Mouse (Mus musculus) neural tube, embryonic 14.5 days (tissue): ENCODE measurements at regions not wholly inside any gene's neighbourhood (a gene's known extent, or its start where the extent isn't known, plus 50 kb on each side); places are given as distances from the start of the nearest gene placed in this dataset.

ENCODE experiments used
- ATAC-seq: fragments of 200-750 bp; cut with Nextera tagmentation; 2 replicates; pipeline ENCODE4 v1.8.0; 2017; ENCODE audit warnings: low read depth, mild to moderate bottlenecking, moderate TSS enrichment, moderate library complexity
- H3K27ac ChIP-seq: fragments of 300-500 bp; sonication (generic); 2 replicates; pipeline ENCODE4 v1.5.1; 2014; ENCODE audit warnings: low read depth, mild to moderate bottlenecking, control low read depth, low read length, moderate library complexity, mixed read lengths
- H3K27me3 ChIP-seq: fragments of 300-500 bp; sonication (generic); 2 replicates; pipeline ENCODE4 v1.6.1; 2014; ENCODE audit warnings: low read length; ENCODE audit not compliant: control insufficient read depth, insufficient read depth
- H3K36me3 ChIP-seq: fragments of 300-500 bp; sonication (generic); 2 replicates; pipeline ENCODE4 v1.6.1; 2014; ENCODE audit warnings: low read length, mixed read lengths; ENCODE audit not compliant: control insufficient read depth, insufficient read depth
- H3K4me1 ChIP-seq: fragments of 300-500 bp; sonication (generic); 2 replicates; pipeline ENCODE4 v1.6.1; 2014; ENCODE audit warnings: low read length; ENCODE audit not compliant: control insufficient read depth, insufficient read depth
- H3K4me2 ChIP-seq: fragments of 300-500 bp; sonication (generic); 2 replicates; pipeline ENCODE4 v1.6.1; 2014; ENCODE audit warnings: mild to moderate bottlenecking, low read depth, low read length, control low read depth
- H3K4me3 ChIP-seq: fragments of 300-500 bp; sonication (generic); 2 replicates; pipeline ENCODE4 v1.5.1; 2014; ENCODE audit warnings: low read depth, low read length, control low read depth, mixed read lengths
- H3K9ac ChIP-seq: fragments of 300-500 bp; sonication (generic); replicated peaks from 2 replicates; pipeline ENCODE4 v1.6.1; 2014; ENCODE audit warnings: low read depth, mild to moderate bottlenecking, control low read depth, low read length, mixed read lengths
- H3K9me3 ChIP-seq: fragments of 300-500 bp; sonication (generic); 2 replicates; pipeline ENCODE4 v1.6.1; 2016; ENCODE audit warnings: low read length; ENCODE audit not compliant: control insufficient read depth
- WGBS: fragments of 180-500 bp; shearing (Covaris S2); extraction: QIAGEN DNeasy Blood & Tissue Kit; methylation state at CpG from one replicate; pipeline ENCODE4 v1.1.7; 2014; 5-methylcytosine and 5-hydroxymethylcytosine counted together

DNA sequence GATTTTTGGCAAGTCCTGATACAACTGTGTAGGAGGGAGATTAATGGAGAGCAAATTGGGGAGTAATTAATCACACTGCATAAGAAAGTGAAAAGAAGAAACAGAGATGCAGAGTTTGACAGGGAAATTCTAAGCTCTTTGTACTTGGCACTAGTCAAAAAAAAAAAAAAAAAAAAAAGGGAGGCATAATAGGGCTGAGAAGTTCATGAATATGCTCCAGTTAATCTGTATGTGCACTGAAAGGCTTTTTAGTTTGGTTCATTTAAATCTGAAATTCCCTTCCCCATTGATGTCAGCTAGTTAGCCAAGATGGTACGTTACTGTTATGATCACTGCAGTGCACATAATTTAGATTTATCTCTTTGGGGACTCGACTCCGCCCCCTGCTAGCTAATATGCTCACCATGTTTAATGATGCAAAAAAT lies 470.8 kb upstream of the Map3k7 start:
- no peak overlapping the region for H3K27ac ChIP-seq
- H3K4me2 ChIP-seq, result no peak overlapping the region
- no peak overlapping the region for H3K9ac ChIP-seq
- H3K4me3 ChIP-seq, result no peak overlapping the region
- peak; percentile 24; the same call in 1 of the 2 replicates for ATAC-seq
- no peaks in the 10 kb centered on the region for H3K36me3 ChIP-seq
- H3K27me3 ChIP-seq, result no peaks in the 10 kb centered on the region
- WGBS, result 29% methylated on average over 3 of the region's 3 CpGs
- no peaks in the 10 kb centered on the region for H3K9me3 ChIP-seq
- no peaks in the 10 kb centered on the region for H3K4me1 ChIP-seq

DNA sequence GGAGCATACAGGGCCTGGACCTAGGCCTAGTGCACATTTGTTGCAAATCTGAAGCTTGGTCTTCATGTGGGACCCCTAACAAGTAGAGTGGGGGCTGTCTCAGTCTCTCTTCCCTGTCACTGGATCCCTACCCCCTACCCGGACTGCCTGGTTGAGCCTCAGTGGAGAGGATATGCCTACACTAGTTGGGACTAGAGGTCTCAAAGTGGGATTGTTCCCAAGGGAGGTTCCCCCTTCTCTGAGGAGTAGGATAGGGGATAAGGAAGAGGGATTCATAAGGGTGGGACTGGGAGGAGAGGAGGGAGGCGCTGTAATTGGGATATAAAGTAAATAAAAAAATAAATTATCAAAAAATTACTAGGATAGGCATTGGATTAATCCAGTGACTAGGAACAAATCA lies 464.0 kb upstream of the Map3k7 start:
- Histone ChIP-seq H3K9me3 (no peaks in the 10 kb centered on the region), H3K27ac (no peak overlapping the region), H3K4me1 (no peaks in the 10 kb centered on the region), H3K4me2 (no peak overlapping the region), H3K36me3 (no peaks in the 10 kb centered on the region), H3K9ac (no peak overlapping the region), H3K4me3 (no peak overlapping the region), H3K27me3 (no peaks in the 10 kb centered on the region)
- 88% methylated on average over 2 of the region's 2 CpGs for WGBS
- ATAC-seq, result no peak

DNA sequence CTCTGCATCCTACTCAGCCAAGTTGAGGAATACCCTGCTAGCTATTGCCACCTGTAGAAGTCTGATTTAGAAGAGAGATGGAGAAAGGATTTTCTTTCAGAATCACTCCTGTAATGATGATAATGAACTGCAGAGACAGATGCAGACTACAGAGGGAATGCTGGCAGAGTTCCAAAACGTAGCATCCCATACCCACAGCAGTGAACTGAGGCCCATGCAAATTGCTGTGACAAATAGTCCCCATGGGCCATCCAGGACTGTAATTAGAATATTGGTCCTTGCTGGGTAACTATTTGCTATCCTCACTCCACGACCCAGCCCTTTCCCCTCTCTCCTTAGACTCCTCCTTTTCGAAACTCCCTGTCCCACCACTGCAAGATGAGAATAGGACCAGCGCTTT lies 463.5 kb upstream of the Map3k7 start:
- Histone ChIP-seq H3K36me3 (no peaks in the 10 kb centered on the region), H3K27me3 (no peaks in the 10 kb centered on the region), H3K9me3 (no peaks in the 10 kb centered on the region), H3K9ac (no peak overlapping the region), H3K4me2 (no peak overlapping the region), H3K4me1 (no peaks in the 10 kb centered on the region), H3K27ac (no peak overlapping the region), H3K4me3 (no peak overlapping the region)
- WGBS, result 44% methylated on average over 4 of the region's 4 CpGs
- peak; percentile 91; the same call in 1 of the 2 replicates for ATAC-seq

DNA sequence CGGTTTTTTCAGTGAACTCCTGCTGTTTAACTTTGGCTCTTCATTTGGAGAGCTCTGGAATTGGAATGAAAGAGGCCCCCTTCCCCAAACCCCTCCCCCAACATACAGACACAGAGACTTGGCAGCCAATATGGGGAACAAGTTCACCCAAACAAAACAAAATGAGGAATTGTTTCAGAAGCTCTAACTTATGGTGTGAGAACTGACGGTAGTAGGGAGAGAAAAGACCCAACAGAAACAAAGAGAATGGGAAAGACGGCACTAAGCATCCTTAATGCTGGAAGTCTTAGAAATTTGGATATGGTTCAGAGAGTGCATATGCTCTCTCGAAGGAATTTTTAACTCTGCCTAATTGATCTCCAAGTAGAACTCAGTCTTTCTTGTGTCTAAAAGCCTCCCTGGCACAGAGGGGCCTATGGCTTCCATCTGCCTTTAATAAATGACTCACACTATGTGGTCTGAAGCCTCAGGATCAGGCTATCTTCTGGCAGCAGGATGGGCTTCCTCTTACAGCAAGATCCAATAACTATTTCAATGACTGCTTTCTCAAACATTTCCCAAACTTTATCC lies 438.2 kb upstream of the Map3k7 start:
- no peak for ATAC-seq
- Histone ChIP-seq H3K4me1 (no peaks in the 10 kb centered on the region), H3K9ac (no peak overlapping the region), H3K36me3 (no peaks in the 10 kb centered on the region), H3K27me3 (no peaks in the 10 kb centered on the region), H3K27ac (no peak overlapping the region), H3K9me3 (no peaks in the 10 kb centered on the region), H3K4me2 (no peak overlapping the region), H3K4me3 (no peak overlapping the region)
- 53% methylated on average over 4 of the region's 4 CpGs for WGBS

DNA sequence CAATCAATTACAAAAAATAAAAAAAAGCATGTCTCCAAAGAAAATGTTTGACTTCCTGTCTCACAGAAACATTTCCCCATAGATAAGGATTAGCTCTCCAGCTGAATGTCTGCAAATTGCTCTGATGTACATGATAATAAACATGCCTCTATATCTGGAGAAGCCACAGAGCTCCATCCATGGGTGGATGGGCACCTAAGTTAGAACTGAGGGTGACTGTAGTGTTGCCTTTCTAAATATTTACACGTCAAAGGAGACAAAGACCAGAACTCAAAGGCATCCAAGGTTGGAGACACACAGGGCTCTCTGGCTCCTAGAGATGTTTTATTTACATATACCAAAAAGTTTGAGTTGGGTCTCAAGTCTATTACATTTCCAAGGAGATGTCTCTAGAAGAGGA lies 427.1 kb upstream of the Map3k7 start:
- 79% methylated on average over 1 of the region's 1 CpGs for WGBS
- H3K4me3 ChIP-seq, result no peak overlapping the region
- H3K36me3 ChIP-seq, result no peaks in the 10 kb centered on the region
- H3K27ac ChIP-seq, result no peak overlapping the region
- no peaks in the 10 kb centered on the region for H3K27me3 ChIP-seq
- no peaks in the 10 kb centered on the region for H3K9me3 ChIP-seq
- no peaks in the 10 kb centered on the region for H3K4me1 ChIP-seq
- no peak overlapping the region for H3K4me2 ChIP-seq
- no peak for ATAC-seq
- H3K9ac ChIP-seq, result no peak overlapping the region

DNA sequence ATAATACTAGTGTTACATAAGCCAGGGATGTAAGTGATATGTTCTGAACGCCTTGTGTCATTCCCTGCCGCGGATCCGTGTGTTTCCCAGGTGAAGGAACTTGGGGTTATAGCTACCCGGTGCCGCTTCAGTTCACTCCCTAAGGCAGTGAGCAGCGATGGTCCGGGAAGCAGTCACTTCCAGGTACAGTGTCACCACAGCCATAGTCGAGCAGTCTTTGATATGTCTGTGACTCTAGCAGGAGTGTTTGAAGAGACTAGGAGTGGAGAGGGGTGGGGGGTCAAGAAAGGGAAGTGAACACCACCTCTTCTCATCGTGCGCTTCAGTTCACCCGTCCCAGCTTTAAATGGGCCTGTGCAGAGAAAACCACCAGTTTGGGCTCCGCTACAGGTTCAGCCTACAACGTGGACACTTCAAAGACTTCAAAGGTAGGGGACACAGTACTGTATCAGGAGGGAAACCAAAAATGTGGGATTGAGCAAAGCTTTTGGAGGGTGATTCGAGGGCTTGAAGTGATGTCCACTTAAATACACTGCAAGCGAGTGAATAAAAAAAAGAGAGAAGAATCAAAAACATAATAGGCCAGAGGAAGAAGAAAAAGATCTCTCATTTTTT lies 410.0 kb upstream of the Map3k7 start:
- no peaks in the 10 kb centered on the region for H3K9me3 ChIP-seq
- H3K4me2 ChIP-seq, result no peak overlapping the region
- H3K9ac ChIP-seq, result no peak overlapping the region
- WGBS, result 88% methylated on average over 16 of the region's 16 CpGs
- no peaks in the 10 kb centered on the region for H3K27me3 ChIP-seq
- no peak for ATAC-seq
- no peak overlapping the region for H3K4me3 ChIP-seq
- H3K36me3 ChIP-seq, result no peaks in the 10 kb centered on the region
- H3K4me1 ChIP-seq, result no peaks in the 10 kb centered on the region
- no peak overlapping the region for H3K27ac ChIP-seq

DNA sequence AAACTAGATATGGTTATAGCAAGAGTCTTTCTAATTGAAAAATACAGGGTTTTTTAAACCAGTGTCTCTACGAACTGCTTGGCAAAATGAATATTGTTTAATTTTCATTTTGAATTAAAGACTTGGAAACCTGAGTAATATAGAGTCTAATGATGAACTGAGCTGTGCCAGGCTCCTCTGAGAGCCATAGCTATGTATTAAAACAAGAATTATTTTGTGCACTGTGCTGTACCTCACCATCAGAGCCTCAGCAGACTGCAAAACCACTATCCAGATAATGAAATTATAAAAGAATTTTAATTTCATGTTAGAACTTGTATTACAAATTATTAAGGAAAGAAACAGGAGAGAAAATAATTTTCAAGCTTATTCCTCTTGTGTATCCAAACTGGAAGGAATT lies 408.8 kb upstream of the Map3k7 start:
- 72% methylated on average over 1 of the region's 1 CpGs for WGBS
- H3K27ac ChIP-seq, result no peak overlapping the region
- no peaks in the 10 kb centered on the region for H3K9me3 ChIP-seq

DNA sequence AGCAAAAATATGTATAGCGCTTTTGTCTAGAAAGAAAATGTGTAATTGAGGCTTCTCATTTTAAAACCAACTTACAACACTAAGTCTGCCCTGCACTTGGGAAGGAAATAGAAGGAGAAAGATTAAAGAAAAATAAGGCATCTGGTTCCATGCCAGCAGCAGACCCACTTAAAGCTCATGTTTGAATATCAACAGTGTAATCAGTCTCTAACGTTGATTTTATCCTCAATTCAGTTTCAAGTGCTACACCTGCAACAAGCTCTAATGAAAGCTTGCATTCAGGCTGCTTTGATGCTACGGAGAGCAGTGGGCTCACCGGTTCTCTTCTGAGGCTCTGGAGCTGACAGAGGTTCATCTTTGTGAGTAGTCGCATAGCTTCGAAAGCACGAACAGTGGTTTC lies 406.6 kb upstream of the Map3k7 start:
- Histone ChIP-seq H3K9me3 (no peaks in the 10 kb centered on the region), H3K4me1 (no peaks in the 10 kb centered on the region), H3K36me3 (no peaks in the 10 kb centered on the region), H3K4me2 (no peak overlapping the region), H3K4me3 (no peak overlapping the region), H3K27ac (no peak overlapping the region), H3K27me3 (no peaks in the 10 kb centered on the region), H3K9ac (no peak overlapping the region)
- 92% methylated on average over 7 of the region's 7 CpGs for WGBS
- no peak for ATAC-seq

More for the DNA sequence above, 408.8 kb upstream of the Map3k7 start:
- no peaks in the 10 kb centered on the region for H3K4me1 ChIP-seq
- H3K4me3 ChIP-seq, result no peak overlapping the region
- H3K36me3 ChIP-seq, result no peaks in the 10 kb centered on the region
- no peak overlapping the region for H3K4me2 ChIP-seq
- peak; percentile 70; the same call in 1 of the 2 replicates for ATAC-seq
- no peak overlapping the region for H3K9ac ChIP-seq
- no peaks in the 10 kb centered on the region for H3K27me3 ChIP-seq

DNA sequence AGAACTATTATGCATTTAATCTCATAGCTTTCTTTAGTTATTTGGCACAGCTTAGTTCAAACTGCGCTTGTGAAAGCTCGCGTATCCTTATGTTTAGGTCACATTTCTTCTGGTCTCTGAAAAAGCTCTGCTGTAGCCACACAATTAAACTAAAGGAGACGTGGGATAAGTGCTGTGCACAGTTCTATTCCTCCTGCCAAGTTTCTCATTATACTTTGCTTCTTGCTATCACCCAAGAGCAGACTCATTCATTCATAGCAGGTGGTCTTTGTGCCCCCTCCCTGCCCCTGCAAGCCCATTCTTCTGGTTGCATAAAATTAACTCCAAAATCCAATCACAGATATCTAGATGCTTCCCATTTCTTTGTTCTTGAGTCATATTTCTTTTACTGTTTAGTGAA lies 403.6 kb upstream of the Map3k7 start:
- ATAC-seq, result no peak
- Histone ChIP-seq H3K4me1 (no peaks in the 10 kb centered on the region), H3K9me3 (no peaks in the 10 kb centered on the region), H3K9ac (no peak overlapping the region), H3K27me3 (no peaks in the 10 kb centered on the region), H3K36me3 (no peaks in the 10 kb centered on the region), H3K4me3 (no peak overlapping the region), H3K27ac (no peak overlapping the region), H3K4me2 (no peak overlapping the region)
- 64% methylated on average over 4 of the region's 4 CpGs for WGBS
